Mouse (Mus musculus): ENCODE measurements around the gene Ilkap. TPM values are rescaled to one million over a fixed set of nuclear protein-coding genes. Genes with fewer than 3 reads are reported as not detected.

Gene Ilkap
- 118 and 128 TPM in 2 replicates for polyA plus RNA-seq (2012; rRNA removed)

DNA sequence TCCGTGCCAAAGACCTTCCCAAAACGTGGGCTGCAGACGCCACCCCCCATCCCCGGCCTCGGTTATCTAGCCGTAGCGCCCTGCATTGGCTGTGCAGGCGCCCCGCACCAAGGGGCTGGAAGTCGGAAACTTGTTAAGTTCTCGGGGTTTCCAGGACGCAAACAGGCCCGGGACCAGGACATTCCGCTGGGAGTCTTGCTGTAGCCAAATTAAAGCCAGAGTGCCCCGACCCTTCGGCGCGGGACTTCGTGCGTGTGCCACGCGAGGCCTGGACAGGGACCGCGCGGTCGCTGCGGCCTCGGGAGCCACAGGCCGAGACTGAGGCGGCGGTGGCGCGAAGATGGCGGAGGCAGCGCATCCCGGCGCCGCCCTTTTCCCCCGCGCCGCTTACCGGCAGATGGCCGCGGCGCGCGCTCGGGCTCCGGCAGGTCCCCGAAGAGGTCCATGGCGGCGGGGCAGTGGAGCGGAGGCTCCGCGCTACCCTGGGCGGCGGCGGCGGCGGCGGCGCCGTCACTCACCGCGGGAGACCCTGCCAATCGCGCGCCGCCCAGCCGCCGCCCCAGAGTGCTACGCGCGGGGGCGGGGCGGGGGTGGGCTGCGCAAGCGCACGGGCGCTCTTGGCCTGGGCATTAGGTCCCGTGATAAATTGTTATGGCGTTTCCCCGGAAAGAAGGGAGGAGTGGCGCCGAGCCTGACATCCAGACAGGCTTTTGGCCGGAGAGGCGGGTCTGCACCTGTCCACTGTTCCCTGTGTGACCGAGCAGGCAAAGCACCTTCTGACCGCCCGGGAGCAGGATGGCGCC is at the start of gene Ilkap:
Ilkap (minus strand) TSS at position 556 of the 803 bp plus-strand sequence.
- peak; percentile 95 for DNase-seq (ENCODE audit: low read depth)
- TF ChIP-seq POLR2A (IDR thresholded peaks at IDR 0.05; ENCODE audit: borderline replicate concordance, extremely low read depth, insufficient read depth, insufficient read length, poor library complexity, severe bottlenecking) (peak; percentile 92; the same call in 1 of the 2 replicates), CTCF (IDR thresholded peaks at IDR 0.05; ENCODE audit: borderline replicate concordance, extremely low read depth, insufficient read depth, insufficient read length) (no peak)

GRCm38 (mm10) chr1:91446511-91446910 is 47.9 kb upstream of the Ilkap start:
- no peak for DNase-seq (ENCODE audit: low read depth)
- TF ChIP-seq CTCF (IDR thresholded peaks at IDR 0.05; ENCODE audit: borderline replicate concordance, extremely low read depth, insufficient read depth, insufficient read length) (no peak), POLR2A (IDR thresholded peaks at IDR 0.05; ENCODE audit: borderline replicate concordance, extremely low read depth, insufficient read depth, insufficient read length, poor library complexity, severe bottlenecking) (no peak)

GRCm38 (mm10) chr1:91446060-91446459 is 47.4 kb upstream of the Ilkap start:
- TF ChIP-seq CTCF (IDR thresholded peaks at IDR 0.05; ENCODE audit: borderline replicate concordance, extremely low read depth, insufficient read depth, insufficient read length), result no peak
- TF ChIP-seq POLR2A (IDR thresholded peaks at IDR 0.05; ENCODE audit: borderline replicate concordance, extremely low read depth, insufficient read depth, insufficient read length, poor library complexity, severe bottlenecking), result no peak

DNA sequence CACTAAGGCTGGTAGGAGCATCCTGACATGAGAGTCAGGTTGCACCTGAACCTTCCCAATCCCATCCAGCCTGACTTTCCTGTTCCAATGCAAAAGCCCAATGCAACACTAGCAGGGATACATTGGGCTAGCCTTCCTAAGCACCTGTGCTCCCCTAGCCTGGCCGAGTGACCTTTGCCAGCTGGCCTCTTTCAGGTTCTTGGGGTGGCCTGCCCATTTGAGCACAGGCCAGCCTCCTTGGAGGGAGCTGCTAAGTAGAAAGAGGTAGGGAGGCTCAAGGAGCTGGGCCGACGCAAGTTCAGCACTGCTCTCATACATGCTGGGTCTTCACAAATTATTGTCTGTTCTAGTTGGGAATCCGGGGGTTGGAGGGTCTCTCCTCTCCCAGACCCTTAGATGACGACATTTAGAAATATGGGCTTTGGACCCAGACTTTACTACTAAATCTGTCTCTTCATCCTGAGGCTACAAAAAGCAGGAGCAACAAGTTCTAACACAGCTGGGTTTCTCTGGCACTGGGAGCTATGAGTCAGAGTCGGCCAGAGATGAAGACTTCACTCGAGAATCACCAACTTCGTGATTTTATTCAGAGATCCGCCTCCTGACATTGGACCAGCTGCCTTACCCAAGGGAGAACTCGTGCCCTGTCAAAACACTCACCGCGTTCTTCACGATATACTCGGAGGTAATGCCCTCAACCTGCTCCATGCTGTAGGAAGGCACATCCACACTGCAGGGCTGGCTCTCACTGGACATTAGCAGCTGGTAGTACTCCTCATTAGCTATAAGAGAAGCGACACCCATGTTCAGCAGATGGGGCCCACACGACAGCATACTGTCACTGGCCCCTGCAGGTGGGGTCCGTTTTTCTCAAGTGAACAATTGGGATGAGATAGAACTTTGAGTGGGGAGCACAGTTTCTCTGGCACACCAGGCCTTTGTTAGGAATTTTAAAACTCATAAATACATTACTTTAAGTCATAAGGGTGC is 46.5 kb upstream of the Ilkap start:
- no peak for DNase-seq (ENCODE audit: low read depth)
- no peak for TF ChIP-seq POLR2A (IDR thresholded peaks at IDR 0.05; ENCODE audit: borderline replicate concordance, extremely low read depth, insufficient read depth, insufficient read length, poor library complexity, severe bottlenecking)
- TF ChIP-seq CTCF (IDR thresholded peaks at IDR 0.05; ENCODE audit: borderline replicate concordance, extremely low read depth, insufficient read depth, insufficient read length), result no peak

More at GRCm38 (mm10) chr1:91446060-91446459, 47.4 kb upstream of the Ilkap start:
- DNase-seq (ENCODE audit: low read depth), result peak; percentile 19

DNA sequence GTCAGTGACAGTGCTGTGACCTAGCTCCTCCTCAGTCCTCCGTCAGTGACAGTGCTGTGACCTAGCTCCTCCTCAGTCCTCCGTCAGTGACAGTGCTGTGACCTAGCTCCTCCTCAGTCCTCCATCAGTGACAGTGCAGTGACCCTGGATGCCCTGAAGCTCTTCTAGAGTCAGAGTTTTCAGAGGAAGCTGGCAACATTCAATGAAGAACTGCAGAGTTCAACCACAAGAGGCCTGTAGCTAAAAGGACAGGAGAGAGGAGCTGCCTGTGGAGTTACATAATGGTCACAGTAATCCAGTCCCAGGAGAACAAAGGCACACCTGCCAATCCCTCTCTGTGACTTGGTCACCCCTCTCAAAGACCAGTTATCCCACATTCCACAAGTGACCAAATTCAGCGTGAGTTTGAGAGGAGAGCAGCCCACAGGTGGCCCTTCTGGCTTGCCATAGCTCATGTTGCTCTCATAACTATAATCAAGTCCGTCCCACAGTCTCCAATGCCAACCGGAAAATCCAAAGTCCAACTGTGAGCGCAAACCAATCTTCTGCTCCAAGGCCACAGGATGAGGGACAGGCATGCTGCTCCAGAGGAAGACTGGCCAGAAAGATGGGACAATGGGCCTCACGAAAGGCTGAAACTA is 43.9 kb upstream of the Ilkap start:
- TF ChIP-seq CTCF (IDR thresholded peaks at IDR 0.05; ENCODE audit: borderline replicate concordance, extremely low read depth, insufficient read depth, insufficient read length) (no peak), POLR2A (IDR thresholded peaks at IDR 0.05; ENCODE audit: borderline replicate concordance, extremely low read depth, insufficient read depth, insufficient read length, poor library complexity, severe bottlenecking) (no peak)
- no peak for DNase-seq (ENCODE audit: low read depth)

DNA sequence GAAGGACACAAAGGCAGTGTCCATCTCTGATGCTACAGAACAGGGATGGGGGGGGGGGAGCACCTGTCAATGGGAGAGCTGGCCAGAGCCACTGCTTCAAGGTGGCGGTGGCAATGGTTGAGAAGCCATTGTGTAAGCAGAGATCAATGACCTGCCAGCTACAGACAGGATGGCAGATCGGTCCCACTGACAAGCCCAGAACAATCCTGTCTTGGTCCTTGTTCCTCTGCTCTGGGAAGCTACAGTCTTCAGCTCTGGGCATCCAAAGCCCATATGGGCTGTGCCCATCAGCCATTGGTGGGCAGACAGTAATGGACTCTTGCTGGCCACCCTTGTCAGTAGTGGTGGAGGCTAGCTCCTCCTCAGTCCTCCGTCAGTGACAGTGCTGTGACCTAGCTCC is 43.2 kb upstream of the Ilkap start:
- TF ChIP-seq CTCF (IDR thresholded peaks at IDR 0.05; ENCODE audit: borderline replicate concordance, extremely low read depth, insufficient read depth, insufficient read length) (no peak), POLR2A (IDR thresholded peaks at IDR 0.05; ENCODE audit: borderline replicate concordance, extremely low read depth, insufficient read depth, insufficient read length, poor library complexity, severe bottlenecking) (no peak)
- no peak for DNase-seq (ENCODE audit: low read depth)

GRCm38 (mm10) chr1:91439776-91440175 is 41.2 kb upstream of the Ilkap start:
- TF ChIP-seq POLR2A (IDR thresholded peaks at IDR 0.05; ENCODE audit: borderline replicate concordance, extremely low read depth, insufficient read depth, insufficient read length, poor library complexity, severe bottlenecking) (no peak), CTCF (IDR thresholded peaks at IDR 0.05; ENCODE audit: borderline replicate concordance, extremely low read depth, insufficient read depth, insufficient read length) (no peak)
- DNase-seq (ENCODE audit: low read depth), result no peak

DNA sequence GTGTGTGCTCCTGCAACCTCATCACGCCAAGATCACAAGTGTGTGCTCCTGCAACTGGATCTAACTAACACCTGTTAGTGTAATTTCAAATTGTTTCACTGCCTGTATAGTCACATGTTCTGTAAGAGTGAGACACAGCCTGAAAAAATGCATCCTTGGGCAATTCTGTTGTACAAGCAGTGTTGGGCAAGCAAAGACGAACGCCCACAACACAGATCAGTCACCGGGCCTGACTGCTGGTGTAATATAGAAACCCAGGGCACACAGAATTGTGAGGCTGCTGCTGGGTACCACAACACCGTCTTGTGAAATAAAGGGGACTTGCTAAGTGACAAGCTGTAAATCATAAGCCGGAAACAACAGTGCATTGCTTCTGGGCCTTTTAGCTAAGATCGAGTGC is 39.0 kb upstream of the Ilkap start:
- TF ChIP-seq CTCF (IDR thresholded peaks at IDR 0.05; ENCODE audit: borderline replicate concordance, extremely low read depth, insufficient read depth, insufficient read length), result no peak
- TF ChIP-seq POLR2A (IDR thresholded peaks at IDR 0.05; ENCODE audit: borderline replicate concordance, extremely low read depth, insufficient read depth, insufficient read length, poor library complexity, severe bottlenecking), result no peak
- DNase-seq (ENCODE audit: low read depth), result no peak

DNA sequence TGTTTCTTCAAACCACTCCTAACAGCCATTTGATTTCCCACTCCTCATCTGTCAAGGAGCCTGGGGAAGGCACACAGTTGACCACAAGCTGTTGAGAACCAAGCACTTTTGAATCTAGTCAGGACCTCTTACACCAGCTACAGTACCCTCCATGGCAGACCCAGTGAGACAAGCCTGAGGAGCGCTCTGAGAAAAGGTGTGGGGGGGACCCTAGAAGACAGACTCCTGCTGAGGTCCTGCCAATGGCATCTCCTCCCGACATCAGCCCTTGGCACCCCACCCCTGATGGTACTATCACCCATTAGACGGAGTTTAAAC is 38.4 kb upstream of the Ilkap start:
- no peak for DNase-seq (ENCODE audit: low read depth)
- TF ChIP-seq POLR2A (IDR thresholded peaks at IDR 0.05; ENCODE audit: borderline replicate concordance, extremely low read depth, insufficient read depth, insufficient read length, poor library complexity, severe bottlenecking) (no peak), CTCF (IDR thresholded peaks at IDR 0.05; ENCODE audit: borderline replicate concordance, extremely low read depth, insufficient read depth, insufficient read length) (no peak)

DNA sequence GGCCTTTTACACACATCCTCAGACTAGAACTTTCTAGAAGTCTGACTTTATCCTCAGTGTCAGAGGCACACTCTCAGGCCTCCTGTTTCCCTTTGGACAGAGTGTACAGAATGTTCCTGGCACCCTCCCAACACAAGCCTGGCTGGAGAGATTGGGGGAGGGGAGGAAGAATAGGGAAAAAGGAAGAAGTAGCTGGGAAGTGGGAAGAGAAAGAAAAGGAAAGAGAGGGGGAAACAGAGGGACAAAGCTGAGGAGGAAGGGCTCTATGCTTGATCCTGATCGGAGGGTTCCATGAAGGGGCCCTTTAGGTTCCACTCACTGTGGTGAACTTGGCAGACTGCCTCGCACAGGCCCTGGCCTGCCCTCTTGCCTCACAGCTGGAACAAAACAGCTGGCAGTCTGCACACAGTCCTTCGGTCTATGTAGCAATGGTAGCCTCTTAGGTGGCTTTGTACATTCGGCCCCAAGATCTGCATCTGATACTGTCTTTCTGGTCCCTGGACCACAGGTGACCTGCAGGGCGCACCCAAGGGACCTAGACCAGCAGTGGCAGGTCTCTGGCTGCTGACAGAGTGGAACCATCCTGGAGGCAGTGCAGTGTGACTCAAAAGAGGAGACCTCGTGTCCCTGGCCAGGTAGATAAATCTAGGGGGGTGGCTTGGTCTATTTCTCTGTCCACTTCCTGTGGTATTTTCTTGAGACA is 37.9 kb upstream of the Ilkap start:
- TF ChIP-seq CTCF (IDR thresholded peaks at IDR 0.05; ENCODE audit: borderline replicate concordance, extremely low read depth, insufficient read depth, insufficient read length) (no peak), POLR2A (IDR thresholded peaks at IDR 0.05; ENCODE audit: borderline replicate concordance, extremely low read depth, insufficient read depth, insufficient read length, poor library complexity, severe bottlenecking) (no peak)
- DNase-seq (ENCODE audit: low read depth), result peak; percentile 58

All from brain, embryonic 14.5 days (tissue).